Mouse (Mus musculus): ENCODE results near the gene Rnf227. TPM values are rescaled to one million over a fixed set of nuclear protein-coding genes. Genes with fewer than 3 reads are reported as not detected.
"Not testable (repeated sequence)": the region's sequence is repeated elsewhere in the genome, so short reads cannot be mapped to it uniquely, and the experiment has no call there.

Rnf227 gene
- 12.6 and 12.8 TPM in 2 replicates for polyA plus RNA-seq (2015; fragmentation: Nextera tagmentation; extraction: Ambion mirVana)

- no peaks in the 10 kb centered on the region for H3K9me3 ChIP-seq
- H3K27ac ChIP-seq, result peak within 1 kb of the TSS; percentile 80
- peaks cover 21% of the 10 kb centered on the region for H3K36me3 ChIP-seq
- peak within 1 kb of the TSS; percentile 93 for H3K4me2 ChIP-seq
- H3K4me1 ChIP-seq, result peaks cover 12% of the 10 kb centered on the region; the same call in 1 of the 2 replicates
- WGBS, result 2% methylated on average over 99 of the region's 99 CpGs
- no peaks in the 10 kb centered on the region for H3K27me3 ChIP-seq (replicated peaks)
- peak within 1 kb of the TSS; percentile 59 for H3K4me3 ChIP-seq (replicated peaks)
- peak; percentile 83 for ATAC-seq (ENCODE audit: insufficient read depth, low FRiP score, low read depth)
- peak within 1 kb of the TSS; percentile 26 for H3K9ac ChIP-seq
Measured at GRCm38 (mm10) chr11:69340161-69341131, at the start of gene Rnf227. Rnf227 (plus strand) TSS chr11:69340461.

DNA sequence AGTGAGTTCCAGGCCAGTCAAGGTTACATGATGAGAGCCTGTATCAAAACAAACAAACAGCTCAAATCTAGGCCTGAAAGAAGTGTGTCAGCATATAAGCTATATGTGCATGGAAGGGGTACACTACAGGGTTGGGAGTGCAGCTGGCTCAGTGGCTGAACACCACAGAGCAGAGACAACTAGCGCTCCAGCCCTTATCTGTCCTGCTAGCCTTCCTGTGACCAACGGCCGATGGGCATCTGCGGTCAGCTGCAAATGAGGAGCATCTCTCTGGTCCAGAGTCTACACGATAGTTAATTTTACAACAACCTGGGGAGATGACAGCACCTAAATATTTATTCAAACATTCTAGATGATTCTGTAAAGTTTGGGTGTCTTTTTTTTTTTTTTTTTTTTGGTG, 49.1 kb upstream of the Rnf227 start:
- Histone ChIP-seq H3K4me2 (no peak overlapping the region), H3K4me3 (replicated peaks) (no peak overlapping the region), H3K4me1 (no peaks in the 10 kb centered on the region), H3K36me3 (no peaks in the 10 kb centered on the region), H3K9me3 (no peaks in the 10 kb centered on the region), H3K9ac (no peak overlapping the region), H3K27me3 (replicated peaks) (no peaks in the 10 kb centered on the region), H3K27ac (no peak overlapping the region)
- no peak for ATAC-seq (ENCODE audit: insufficient read depth, low FRiP score, low read depth)
- WGBS, result 86% methylated on average over 5 of the region's 5 CpGs

GRCm38 (mm10) chr11:69295286-69295685, 45.0 kb upstream of the Rnf227 start:
- Histone ChIP-seq H3K4me3 (replicated peaks) (no peak overlapping the region), H3K36me3 (0 out of 2 replicates have a peak, but pooled peaks cover 6% of the 10 kb centered on the region), H3K9ac (no peak overlapping the region), H3K4me1 (no peaks in the 10 kb centered on the region), H3K9me3 (no peaks in the 10 kb centered on the region), H3K27me3 (replicated peaks) (no peaks in the 10 kb centered on the region), H3K27ac (no peak overlapping the region), H3K4me2 (no peak overlapping the region)
- WGBS, result 87% methylated on average over 3 of the region's 3 CpGs
- no peak for ATAC-seq (ENCODE audit: insufficient read depth, low FRiP score, low read depth)

DNA sequence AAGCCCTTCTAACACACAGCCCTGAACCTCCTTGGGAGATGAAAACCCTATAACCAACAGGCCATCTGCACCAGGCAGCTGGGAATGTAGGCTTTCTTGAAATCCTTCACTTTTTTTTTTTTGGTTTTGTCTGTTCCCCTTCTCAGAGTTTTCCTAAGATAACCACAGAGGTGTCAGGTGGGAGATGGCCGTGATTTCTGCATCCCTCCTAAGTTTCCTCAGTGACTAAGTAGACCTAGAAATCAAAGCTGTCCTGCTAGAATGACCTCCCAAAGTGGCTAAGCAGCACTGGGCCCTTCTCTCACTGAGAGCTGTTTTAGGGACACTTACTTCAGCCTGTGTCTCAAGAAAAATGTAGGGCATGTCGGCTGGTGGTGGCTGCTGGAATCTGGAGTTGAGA, 42.5 kb upstream of the Rnf227 start:
- Histone ChIP-seq H3K27ac (no peak overlapping the region), H3K4me3 (replicated peaks) (no peak overlapping the region), H3K9me3 (no peaks in the 10 kb centered on the region), H3K36me3 (peaks cover 11% of the 10 kb centered on the region), H3K4me2 (no peak overlapping the region), H3K27me3 (replicated peaks) (no peaks in the 10 kb centered on the region), H3K9ac (no peak overlapping the region), H3K4me1 (no peaks in the 10 kb centered on the region)
- WGBS, result 89% methylated on average over 2 of the region's 2 CpGs
- ATAC-seq (ENCODE audit: insufficient read depth, low FRiP score, low read depth), result no peak

DNA sequence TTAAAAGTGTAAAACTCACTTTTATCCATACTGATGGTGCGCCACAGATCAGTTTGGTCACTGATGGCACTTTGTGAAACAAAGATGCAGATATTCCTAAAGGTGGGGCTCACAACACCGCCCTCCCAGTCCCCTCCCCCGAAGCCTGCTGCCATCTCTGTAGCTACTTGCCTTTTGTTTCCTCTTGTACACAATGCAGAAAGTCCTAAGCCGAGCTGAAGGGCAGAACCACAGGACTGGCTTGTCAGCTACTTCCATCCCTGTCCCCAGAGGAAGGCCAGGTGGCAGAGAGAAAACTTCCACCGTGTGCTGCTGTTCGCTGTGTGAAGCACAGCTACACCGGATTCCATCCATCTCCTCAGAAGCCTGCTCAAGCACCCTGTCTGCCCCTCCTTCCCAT, 42.0 kb upstream of the Rnf227 start:
- 74% methylated on average over 7 of the region's 7 CpGs for WGBS

DNA sequence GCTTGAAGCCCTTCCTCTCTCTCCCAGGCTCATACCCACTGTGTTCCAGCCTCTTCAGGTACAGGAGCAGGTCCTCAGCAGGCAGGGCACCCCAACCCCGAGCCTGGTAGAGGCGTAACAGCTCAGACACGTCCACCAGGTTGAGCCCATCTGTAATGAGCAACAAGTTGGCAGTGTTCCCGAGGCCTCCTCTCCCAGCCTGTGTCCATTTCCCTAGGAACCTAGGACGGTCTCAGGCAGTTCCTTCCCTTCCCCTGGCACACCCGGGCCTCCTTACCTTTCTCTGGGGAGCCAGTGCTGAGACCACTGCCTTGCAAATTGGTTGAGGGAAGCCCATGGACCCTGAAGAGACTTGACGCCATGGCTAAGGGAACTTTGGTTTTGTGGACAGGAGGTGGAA, 37.4 kb upstream of the Rnf227 start:
- Histone ChIP-seq H3K9me3 (no peaks in the 10 kb centered on the region), H3K4me2 (no peak overlapping the region), H3K36me3 (peaks cover 22% of the 10 kb centered on the region), H3K27ac (no peak overlapping the region), H3K4me3 (replicated peaks) (no peak overlapping the region), H3K4me1 (no peaks in the 10 kb centered on the region), H3K9ac (no peak overlapping the region), H3K27me3 (replicated peaks) (no peaks in the 10 kb centered on the region)
- no peak for ATAC-seq (ENCODE audit: insufficient read depth, low FRiP score, low read depth)
- WGBS, result 81% methylated on average over 7 of the region's 7 CpGs

More for the DNA sequence above, 42.0 kb upstream of the Rnf227 start:
- no peak overlapping the region for H3K4me2 ChIP-seq
- no peak overlapping the region for H3K27ac ChIP-seq
- no peak overlapping the region for H3K4me3 ChIP-seq (replicated peaks)
- H3K4me1 ChIP-seq, result no peaks in the 10 kb centered on the region
- ATAC-seq (ENCODE audit: insufficient read depth, low FRiP score, low read depth), result no peak
- no peak overlapping the region for H3K9ac ChIP-seq
- H3K36me3 ChIP-seq, result peaks cover 16% of the 10 kb centered on the region
- H3K27me3 ChIP-seq (replicated peaks), result no peaks in the 10 kb centered on the region
- H3K9me3 ChIP-seq, result no peaks in the 10 kb centered on the region

- Histone ChIP-seq H3K36me3 (peaks cover 35% of the 10 kb centered on the region), H3K9ac (no peak overlapping the region), H3K27me3 (replicated peaks) (no peaks in the 10 kb centered on the region), H3K4me3 (replicated peaks) (no peak overlapping the region), H3K4me2 (no peak overlapping the region), H3K4me1 (no peaks in the 10 kb centered on the region), H3K9me3 (no peaks in the 10 kb centered on the region), H3K27ac (no peak overlapping the region)
- no peak for ATAC-seq (ENCODE audit: insufficient read depth, low FRiP score, low read depth)
- WGBS, result 91% methylated on average over 9 of the region's 9 CpGs
Measured at GRCm38 (mm10) chr11:69305291-69305690, 35.0 kb upstream of the Rnf227 start.

- Histone ChIP-seq H3K9me3 (no peaks in the 10 kb centered on the region), H3K27ac (no peak overlapping the region), H3K4me2 (no peak overlapping the region), H3K4me3 (replicated peaks) (no peak overlapping the region), H3K27me3 (replicated peaks) (no peaks in the 10 kb centered on the region), H3K4me1 (no peaks in the 10 kb centered on the region), H3K36me3 (peaks cover 42% of the 10 kb centered on the region), H3K9ac (no peak overlapping the region)
- WGBS, result 83% methylated on average over 2 of the region's 2 CpGs
- no peak for ATAC-seq (ENCODE audit: insufficient read depth, low FRiP score, low read depth)
Measured at GRCm38 (mm10) chr11:69306039-69306438, 34.2 kb upstream of the Rnf227 start.

DNA sequence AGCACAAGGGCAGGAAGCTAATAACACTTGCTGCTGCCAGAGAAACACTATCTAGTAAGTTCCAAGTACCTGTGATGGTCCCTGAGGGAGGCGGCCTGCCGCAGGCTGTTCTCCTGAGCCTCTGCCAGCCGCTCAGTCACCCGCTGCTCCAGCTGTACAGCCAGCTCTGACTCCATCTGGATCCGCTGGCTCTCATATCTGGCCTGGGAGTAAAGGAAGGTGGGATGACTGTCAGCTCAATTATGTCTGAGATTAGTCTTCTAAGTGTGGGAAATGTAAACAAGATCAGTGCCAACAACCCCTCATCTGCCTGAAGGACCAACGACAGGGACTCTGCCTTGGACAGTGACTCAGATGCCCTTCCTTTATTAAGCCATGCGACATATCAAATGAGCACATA, 29.0 kb upstream of the Rnf227 start:
- Histone ChIP-seq H3K4me1 (no peaks in the 10 kb centered on the region), H3K4me2 (no peak overlapping the region), H3K9ac (no peak overlapping the region), H3K9me3 (no peaks in the 10 kb centered on the region), H3K27ac (no peak overlapping the region), H3K27me3 (replicated peaks) (no peaks in the 10 kb centered on the region), H3K36me3 (peaks cover 32% of the 10 kb centered on the region), H3K4me3 (replicated peaks) (no peak overlapping the region)
- no peak for ATAC-seq (ENCODE audit: insufficient read depth, low FRiP score, low read depth)
- WGBS, result 81% methylated on average over 7 of the region's 7 CpGs

- peaks cover 19% of the 10 kb centered on the region; the same call in 1 of the 2 replicates for H3K36me3 ChIP-seq
- no peak overlapping the region for H3K4me2 ChIP-seq
- H3K4me3 ChIP-seq (replicated peaks), result no peak overlapping the region
- no peaks in the 10 kb centered on the region for H3K27me3 ChIP-seq (replicated peaks)
- H3K27ac ChIP-seq, result no peak overlapping the region
- H3K9me3 ChIP-seq, result no peaks in the 10 kb centered on the region
- no peak overlapping the region for H3K9ac ChIP-seq
- WGBS, result 96% methylated on average over 6 of the region's 6 CpGs
- H3K4me1 ChIP-seq, result no peaks in the 10 kb centered on the region
- ATAC-seq (ENCODE audit: insufficient read depth, low FRiP score, low read depth), result no peak
Measured at GRCm38 (mm10) chr11:69316361-69316760, 23.9 kb upstream of the Rnf227 start.

GRCm38 (mm10) chr11:69318000-69318399, 22.3 kb upstream of the Rnf227 start:
- not testable (repeated sequence) for H3K27me3 ChIP-seq (replicated peaks); H3K4me2 ChIP-seq; ATAC-seq (ENCODE audit: insufficient read depth, low FRiP score, low read depth); H3K4me3 ChIP-seq (replicated peaks); H3K9ac ChIP-seq; H3K27ac ChIP-seq; H3K9me3 ChIP-seq
- H3K36me3 ChIP-seq, result peaks cover 19% of the 10 kb centered on the region; the same call in 1 of the 2 replicates
- WGBS, result 88% methylated on average over 3 of the region's 3 CpGs
- H3K4me1 ChIP-seq, result peaks cover 15% of the 10 kb centered on the region; the same call in 1 of the 2 replicates

DNA sequence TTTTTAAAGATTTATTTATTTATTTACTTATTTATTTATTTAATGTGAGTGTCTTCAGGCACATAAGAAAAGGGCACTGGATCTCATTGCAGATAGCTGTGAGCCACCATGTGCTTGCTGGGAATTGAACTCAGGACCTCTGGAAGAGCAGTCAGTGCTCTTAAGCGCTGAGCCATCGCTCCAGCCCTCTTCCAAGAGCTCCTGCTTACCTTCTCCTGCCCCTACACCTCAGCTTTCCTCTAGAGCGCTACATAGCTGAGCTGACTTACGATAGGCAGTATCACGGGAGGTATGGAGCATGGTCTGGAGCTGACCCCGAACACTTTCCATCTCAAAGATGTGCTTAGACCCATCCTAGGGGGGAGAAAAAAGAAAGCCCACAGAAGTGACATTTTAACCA, 18.7 kb upstream of the Rnf227 start:
- Histone ChIP-seq H3K4me1 (peaks cover 32% of the 10 kb centered on the region), H3K27me3 (replicated peaks) (no peaks in the 10 kb centered on the region), H3K27ac (no peak overlapping the region), H3K9me3 (no peaks in the 10 kb centered on the region), H3K4me2 (0 out of 2 replicates have a peak overlapping the region, but pooled peaks have one; percentile 71), H3K36me3 (peaks cover 19% of the 10 kb centered on the region; the same call in 1 of the 2 replicates), H3K9ac (no peak overlapping the region), H3K4me3 (replicated peaks) (no peak overlapping the region)
- 93% methylated on average over 6 of the region's 6 CpGs for WGBS
- no peak for ATAC-seq (ENCODE audit: insufficient read depth, low FRiP score, low read depth)
